8 mouse cellular contexts compared by ENCODE assay signal in the genomic region with DNA sequence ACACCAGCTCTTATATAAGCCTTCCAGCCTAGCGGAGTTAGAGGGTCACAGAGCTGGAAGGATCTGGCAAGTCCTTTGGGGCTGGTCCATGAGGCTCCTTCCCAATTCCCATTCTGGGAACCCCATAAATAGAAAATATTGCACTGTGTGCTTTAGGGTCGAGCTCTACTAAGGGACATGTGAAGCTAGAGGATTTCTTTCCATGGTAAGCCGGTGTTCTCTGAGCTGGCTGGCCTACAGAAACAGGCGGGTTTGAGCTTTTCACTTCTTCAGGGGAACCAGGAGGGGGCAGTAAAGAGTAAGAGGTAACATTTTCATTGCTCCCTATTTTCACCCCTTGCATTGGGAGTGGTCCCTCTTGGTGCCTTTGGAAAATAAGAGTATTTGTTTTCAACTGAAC. TPM values are rescaled to one million over a fixed set of nuclear protein-coding genes. Genes with fewer than 3 reads are reported as not detected.
DNase-seq lines count a peak whose midpoint lies in the region; ATAC-seq and TF ChIP-seq lines count a peak whose summit lies in the region.

No protein-coding gene starts in this region.

- no peak for DNase-seq in left cerebral cortex, adult 2 months (ENCODE audit: extremely low spot score in 1 of 2, low spot score in 2 of 2)
- DNase-seq in left cerebral cortex, adult 18-20 months (ENCODE audit: low spot score in 2 of 2) = no peak
- peak; percentile 59 for DNase-seq in ZHBTc4 (ENCODE audit: low read depth, low spot score)
- peak; percentile 47 for DNase-seq in thymus, postnatal 14 days
- DNase-seq in spleen, adult 12 weeks (ENCODE audit: low spot score) = no peak
- DNase-seq in spleen, postnatal 36 days (ENCODE audit: low spot score in 2 of 2) = no peak

- H3K27me3 ChIP-seq in embryonic facial prominence, embryonic 15.5 days = no peaks in the 10 kb centered on the region
- H3K27me3 ChIP-seq in limb, embryonic 13.5 days = no peaks in the 10 kb centered on the region

- 62% methylated on average over 4 of the region's 4 CpGs for WGBS in embryonic facial prominence, embryonic 15.5 days
- WGBS in limb, embryonic 13.5 days = 58% methylated on average over 4 of the region's 4 CpGs

- H3K9ac ChIP-seq in embryonic facial prominence, embryonic 15.5 days = no peak overlapping the region
- H3K9ac ChIP-seq in limb, embryonic 13.5 days = no peak overlapping the region

- H3K4me2 ChIP-seq in embryonic facial prominence, embryonic 15.5 days (replicated peaks) = peak overlapping the region; percentile 41; the same call in 1 of the 2 replicates
- H3K4me2 ChIP-seq in limb, embryonic 13.5 days (replicated peaks) = no peak overlapping the region

- H3K9me3 ChIP-seq in embryonic facial prominence, embryonic 15.5 days (replicated peaks) = no peaks in the 10 kb centered on the region
- no peaks in the 10 kb centered on the region for H3K9me3 ChIP-seq in limb, embryonic 13.5 days

- ATAC-seq in embryonic facial prominence, embryonic 15.5 days (ENCODE audit: insufficient number of reproducible peaks, low FRiP score, low TSS enrichment, low read depth) = no peak
- no peak for ATAC-seq in limb, embryonic 13.5 days (ENCODE audit: low FRiP score, low read depth)

- H3K4me1 ChIP-seq in embryonic facial prominence, embryonic 15.5 days = peaks cover 28% of the 10 kb centered on the region
- H3K4me1 ChIP-seq in limb, embryonic 13.5 days = peaks cover 21% of the 10 kb centered on the region

- TF ChIP-seq CTCF in left cerebral cortex, adult 2 months (IDR thresholded peaks at IDR 0.05) = peak; percentile 82

- H3K27ac ChIP-seq in left cerebral cortex, adult 2 months = peak overlapping the region; percentile 48; the same call in 1 of the 2 replicates
- H3K27ac ChIP-seq in embryonic facial prominence, embryonic 15.5 days (replicated peaks) = peak overlapping the region; percentile 68; the same call in 1 of the 2 replicates
- H3K27ac ChIP-seq in limb, embryonic 13.5 days = peak overlapping the region; percentile 52; the same call in 1 of the 2 replicates

- peak overlapping the region; percentile 18 for H3K4me3 ChIP-seq in left cerebral cortex, adult 2 months
- H3K4me3 ChIP-seq in embryonic facial prominence, embryonic 15.5 days (replicated peaks) = no peak overlapping the region
- no peak overlapping the region for H3K4me3 ChIP-seq in limb, embryonic 13.5 days

- intact Hi-C loops in left cerebral cortex, adult 2 months (cut with DNase I) = loop anchor here (1.0 to 5.0 kb wide), 2 partner anchors 61 to 92 kb away; no protein-coding TSS in a partner anchor

- 0 out of 2 replicates have a peak, but pooled peaks cover 9% of the 10 kb centered on the region for H3K36me3 ChIP-seq in embryonic facial prominence, embryonic 15.5 days
- no peaks in the 10 kb centered on the region for H3K36me3 ChIP-seq in limb, embryonic 13.5 days

RNA-seq across cellular contexts. Expression of a gene that starts 13.0 kb away (rescaled TPM):
- total RNA-seq in left cerebral cortex, adult 2 months (2021) = 10 to 100 TPM in 1 of 2 experiments, 1 to 10 TPM in 1; 9.8 to 10.8 TPM
- 10 to 100 TPM in 1 of 2 experiments, 1 to 10 TPM in 1; 8.7 to 10.1 TPM for total RNA-seq in left cerebral cortex, adult 18-20 months (2021)
- polyA plus RNA-seq in embryonic facial prominence, embryonic 15.5 days (2015; fragmentation: Nextera tagmentation; extraction: Ambion mirVana) = 21.0 and 23.9 TPM in 2 replicates
- 11.8 and 15.5 TPM in 2 replicates for polyA plus RNA-seq in limb, embryonic 13.5 days (2015; fragmentation: Nextera tagmentation; extraction: Ambion mirVana)

Comparison
In these comparisons a context has a peak if more than half of its experiments do, and no peak if none do; other contexts are left out.
1. DNase-seq: peak in ZHBTc4 (single experiment) and thymus, postnatal 14 days (single experiment); none in left cerebral cortex, adult 2 months (0 of 2), left cerebral cortex, adult 18-20 months (0 of 2), spleen, adult 12 weeks (single experiment) and spleen, postnatal 36 days (0 of 2).
2. Peak in every context shown above with its lines, with median percentiles within 50 percentile points of each other: H3K27ac ChIP-seq.